Mouse (Mus musculus): Measurements from ENCODE around the gene Scarf1. TPM values are rescaled to one million over a fixed set of nuclear protein-coding genes. Genes with fewer than 3 reads are reported as not detected.
A peak's percentile ranks its signal among the peaks of the same experiment; 100 is the strongest.

The Scarf1 gene
- polyA plus RNA-seq, 2 experiments = 6.0 to 8.5 TPM

DNA sequence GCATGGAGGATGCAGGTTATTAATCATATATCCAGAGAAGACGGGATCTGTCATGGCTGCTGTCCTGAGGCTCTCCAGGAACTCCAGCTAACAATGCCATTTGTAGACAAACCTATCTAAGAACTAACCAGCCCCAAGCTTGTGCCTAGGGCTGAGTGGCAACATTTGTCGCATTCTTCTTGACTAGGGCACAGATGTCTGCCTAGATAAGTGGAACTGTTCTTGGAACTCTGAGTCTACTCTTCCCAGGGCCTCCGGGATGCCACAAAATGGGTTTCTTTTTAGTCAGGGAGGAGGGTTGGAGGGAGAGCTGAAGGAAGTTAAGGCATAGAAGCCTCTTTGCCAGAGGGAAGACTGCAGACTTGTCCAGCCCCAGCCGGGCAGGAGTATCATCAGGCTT, 32.7 kb downstream of the Scarf1 start:
- no peak for TF ChIP-seq POLR2A (IDR thresholded peaks at IDR 0.05; ENCODE audit: borderline replicate concordance, extremely low read depth, insufficient read depth, insufficient read length)
- ATAC-seq (ENCODE audit: low FRiP score, low read depth) (no peak), DNase-seq (ENCODE audit: low spot score) (no peak)
- Histone ChIP-seq H3K36me3 (ENCODE audit: control insufficient read depth, insufficient read depth, low read length) (no peaks in the 10 kb centered on the region), H3K9me3 (ENCODE audit: control insufficient read depth, low read length) (no peaks in the 10 kb centered on the region), H3K27ac (replicated peaks; ENCODE audit: low read depth, low read length) (no peak overlapping the region), H3K4me3 (replicated peaks; ENCODE audit: low read length) (no peak overlapping the region), H3K9ac (ENCODE audit: low read depth, low read length, severe bottlenecking) (no peak overlapping the region), H3K4me2 (replicated peaks; ENCODE audit: low read depth, low read length, severe bottlenecking) (no peak overlapping the region), H3K4me1 (ENCODE audit: control insufficient read depth, insufficient read depth, low read length) (no peaks in the 10 kb centered on the region), H3K27me3 (ENCODE audit: control insufficient read depth, insufficient read depth, low read length) (no peaks in the 10 kb centered on the region)
- 73% methylated on average over 4 of the region's 4 CpGs for WGBS

DNA sequence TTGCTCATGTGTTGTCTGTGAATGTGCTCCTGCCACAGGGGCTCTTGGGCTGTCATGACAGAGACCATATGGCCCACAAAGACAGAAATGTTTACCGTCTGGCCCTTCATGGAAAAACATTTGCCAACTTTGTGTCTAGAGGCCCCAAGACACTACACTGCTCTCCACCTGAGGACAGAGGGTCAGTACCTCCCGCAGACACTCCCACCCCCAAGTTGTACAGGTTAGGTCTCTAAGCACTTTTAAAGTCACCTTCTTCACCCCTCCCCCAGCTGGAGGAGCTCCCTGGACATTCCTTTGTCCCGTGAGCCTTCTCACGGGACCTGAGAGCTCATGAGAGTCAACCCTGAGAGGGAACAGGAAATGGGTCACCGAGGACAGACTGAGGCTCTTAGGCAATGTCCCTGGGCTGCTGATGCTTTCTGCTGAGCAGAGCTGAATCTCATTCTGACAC, 36.3 kb downstream of the Scarf1 start:
- Histone ChIP-seq H3K9me3 (ENCODE audit: control insufficient read depth, low read length) (no peaks in the 10 kb centered on the region), H3K36me3 (ENCODE audit: control insufficient read depth, insufficient read depth, low read length) (no peaks in the 10 kb centered on the region), H3K27me3 (ENCODE audit: control insufficient read depth, insufficient read depth, low read length) (no peaks in the 10 kb centered on the region), H3K4me1 (ENCODE audit: control insufficient read depth, insufficient read depth, low read length) (peaks cover 16% of the 10 kb centered on the region), H3K4me3 (replicated peaks; ENCODE audit: low read length) (no peak overlapping the region), H3K27ac (replicated peaks; ENCODE audit: low read depth, low read length) (no peak overlapping the region), H3K9ac (ENCODE audit: low read depth, low read length, severe bottlenecking) (no peak overlapping the region), H3K4me2 (replicated peaks; ENCODE audit: low read depth, low read length, severe bottlenecking) (no peak overlapping the region)
- no peak for TF ChIP-seq POLR2A (IDR thresholded peaks at IDR 0.05; ENCODE audit: borderline replicate concordance, extremely low read depth, insufficient read depth, insufficient read length)
- whole genome bisulfite sequencing = 48% methylated on average over 5 of the region's 5 CpGs
- ATAC-seq (ENCODE audit: low FRiP score, low read depth) (no peak), DNase-seq (ENCODE audit: low spot score) (no peak)

DNA sequence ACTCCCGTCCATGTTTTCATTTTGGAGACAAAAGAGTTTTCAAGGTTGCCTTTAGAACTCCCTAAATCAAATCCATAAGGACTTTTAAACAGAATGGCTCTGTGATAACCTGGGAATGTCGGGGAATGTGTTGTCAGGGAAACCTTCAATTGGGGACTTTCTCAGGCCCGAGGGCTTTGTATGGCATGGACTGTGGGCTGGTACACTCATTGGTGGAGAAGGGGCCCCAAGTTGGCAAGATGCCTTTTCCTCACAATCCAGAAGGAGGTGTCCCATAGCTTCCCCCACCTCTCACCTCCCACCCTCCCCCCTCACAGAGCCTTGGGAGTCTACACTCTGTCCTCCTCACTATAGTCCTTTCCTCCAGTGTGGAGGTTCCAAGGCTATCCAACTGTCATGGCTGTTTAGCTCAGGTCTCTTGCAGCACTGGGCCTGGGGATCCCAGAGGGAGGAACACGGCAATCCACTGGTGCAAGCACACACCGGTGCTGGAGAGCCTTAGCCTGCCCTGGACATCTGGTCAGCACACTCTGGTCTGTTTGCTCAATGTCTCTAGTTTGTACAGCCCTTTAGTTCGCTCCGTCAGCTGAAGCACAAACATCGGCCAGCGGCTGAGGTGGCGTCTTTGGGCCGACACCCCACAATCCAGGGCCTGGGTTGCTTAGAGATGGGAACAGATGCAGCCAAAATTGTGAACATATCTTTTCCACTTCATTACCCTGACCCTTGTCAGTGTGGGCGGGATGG, 37.0 kb downstream of the Scarf1 start:
- WGBS = 66% methylated on average over 12 of the region's 12 CpGs
- Histone ChIP-seq H3K4me2 (replicated peaks; ENCODE audit: low read depth, low read length, severe bottlenecking) (no peak overlapping the region), H3K4me1 (ENCODE audit: control insufficient read depth, insufficient read depth, low read length) (peaks cover 16% of the 10 kb centered on the region), H3K36me3 (ENCODE audit: control insufficient read depth, insufficient read depth, low read length) (no peaks in the 10 kb centered on the region), H3K27ac (replicated peaks; ENCODE audit: low read depth, low read length) (no peak overlapping the region; the same call in 1 of the 2 replicates), H3K27me3 (ENCODE audit: control insufficient read depth, insufficient read depth, low read length) (no peaks in the 10 kb centered on the region), H3K9me3 (ENCODE audit: control insufficient read depth, low read length) (no peaks in the 10 kb centered on the region), H3K4me3 (replicated peaks; ENCODE audit: low read length) (no peak overlapping the region), H3K9ac (ENCODE audit: low read depth, low read length, severe bottlenecking) (no peak overlapping the region)
- no peak for TF ChIP-seq POLR2A (IDR thresholded peaks at IDR 0.05; ENCODE audit: borderline replicate concordance, extremely low read depth, insufficient read depth, insufficient read length)
- ATAC-seq (ENCODE audit: low FRiP score, low read depth) = no peak
- DNase-seq (ENCODE audit: low spot score) = no peak

DNA sequence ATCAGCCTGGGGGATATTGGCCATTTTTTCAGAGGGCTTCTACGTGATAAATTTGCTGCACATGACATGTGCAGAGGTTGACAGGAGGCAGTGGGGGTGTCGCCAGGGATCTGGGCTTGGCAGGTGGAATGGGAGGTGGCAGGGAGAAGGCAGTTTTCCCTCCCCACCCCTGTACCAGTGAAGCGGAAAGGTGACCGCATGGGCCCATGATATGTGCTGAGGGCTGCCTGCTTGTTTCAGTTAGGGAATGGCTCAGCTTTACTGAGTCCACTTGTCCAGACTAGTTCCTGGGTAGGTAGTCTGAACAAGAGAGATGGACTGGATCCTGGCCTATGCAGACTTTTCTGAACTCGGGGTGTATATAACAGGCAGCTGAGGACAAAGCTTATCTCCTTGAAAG, 38.0 kb downstream of the Scarf1 start:
- Histone ChIP-seq H3K36me3 (ENCODE audit: control insufficient read depth, insufficient read depth, low read length) (no peaks in the 10 kb centered on the region), H3K4me3 (replicated peaks; ENCODE audit: low read length) (no peak overlapping the region), H3K9ac (ENCODE audit: low read depth, low read length, severe bottlenecking) (no peak overlapping the region), H3K27ac (replicated peaks; ENCODE audit: low read depth, low read length) (0 out of 2 replicates have a peak overlapping the region, but pooled peaks have one; percentile 55), H3K27me3 (ENCODE audit: control insufficient read depth, insufficient read depth, low read length) (no peaks in the 10 kb centered on the region), H3K4me1 (ENCODE audit: control insufficient read depth, insufficient read depth, low read length) (peaks cover 16% of the 10 kb centered on the region), H3K4me2 (replicated peaks; ENCODE audit: low read depth, low read length, severe bottlenecking) (no peak overlapping the region), H3K9me3 (ENCODE audit: control insufficient read depth, low read length) (no peaks in the 10 kb centered on the region)
- no peak for ATAC-seq (ENCODE audit: low FRiP score, low read depth)
- no peak for TF ChIP-seq POLR2A (IDR thresholded peaks at IDR 0.05; ENCODE audit: borderline replicate concordance, extremely low read depth, insufficient read depth, insufficient read length)
- DNase-seq (ENCODE audit: low spot score) = no peak
- WGBS = 87% methylated on average over 5 of the region's 5 CpGs

DNA sequence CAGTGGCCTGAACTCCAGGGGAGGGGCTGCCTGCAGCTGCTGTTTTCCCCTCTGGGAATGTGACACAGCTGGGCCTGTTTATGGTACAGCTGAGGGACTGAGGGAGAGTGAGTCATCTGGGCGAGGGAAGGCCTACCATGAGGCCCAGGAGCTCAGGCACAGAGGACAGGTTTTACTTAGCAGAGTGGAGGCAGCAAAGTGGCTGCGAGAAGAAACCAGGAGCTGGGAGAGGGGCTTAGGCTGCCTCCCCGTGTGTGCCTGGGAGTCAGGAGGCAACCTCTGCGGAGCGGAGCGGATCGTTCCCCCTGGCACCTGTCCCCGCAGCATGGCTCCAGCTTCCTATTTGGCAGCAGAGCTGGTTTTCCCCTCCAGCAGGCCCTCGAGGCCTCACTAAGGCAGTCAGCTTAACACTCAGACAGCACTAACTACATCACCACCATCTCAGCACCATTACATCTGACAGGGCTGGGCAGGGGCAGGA, 38.7 kb downstream of the Scarf1 start:
- no peaks in the 10 kb centered on the region for H3K27me3 ChIP-seq (ENCODE audit: control insufficient read depth, insufficient read depth, low read length)
- H3K27ac ChIP-seq (replicated peaks; ENCODE audit: low read depth, low read length) = peak overlapping the region; percentile 55
- H3K9me3 ChIP-seq (ENCODE audit: control insufficient read depth, low read length) = no peaks in the 10 kb centered on the region
- peak; percentile 45 for ATAC-seq (ENCODE audit: low FRiP score, low read depth)
- no peaks in the 10 kb centered on the region for H3K36me3 ChIP-seq (ENCODE audit: control insufficient read depth, insufficient read depth, low read length)
- DNase-seq (ENCODE audit: low spot score) = peak; percentile 61
- peaks cover 16% of the 10 kb centered on the region for H3K4me1 ChIP-seq (ENCODE audit: control insufficient read depth, insufficient read depth, low read length)
- H3K9ac ChIP-seq (ENCODE audit: low read depth, low read length, severe bottlenecking) = peak overlapping the region; percentile 18; the same call in 1 of the 2 replicates
- no peak overlapping the region for H3K4me2 ChIP-seq (replicated peaks; ENCODE audit: low read depth, low read length, severe bottlenecking)
- no peak for TF ChIP-seq POLR2A (IDR thresholded peaks at IDR 0.05; ENCODE audit: borderline replicate concordance, extremely low read depth, insufficient read depth, insufficient read length)
- H3K4me3 ChIP-seq (replicated peaks; ENCODE audit: low read length) = no peak overlapping the region
- WGBS = 34% methylated on average over 9 of the region's 9 CpGs

Measured in limb, embryonic 14.5 days (tissue).